Mouse (Mus musculus) heart, adult 2 months (tissue): ENCODE data around the gene Methig1. TPM values are rescaled to one million over a fixed set of nuclear protein-coding genes. Genes with fewer than 3 reads are reported as not detected.
"Not testable (repeated sequence)": the region's sequence is repeated elsewhere in the genome, so short reads cannot be mapped to it uniquely, and the experiment has no call there.

ENCODE experiments used
- DNase-seq, 2 experiments: peaks; one replicate each; pipeline ENCODE4 v3.0.0; 2021
- H3K27ac ChIP-seq: fragments of 200-600 bp; 2 replicates; pipeline ENCODE4 v1.8.1; 2022
- H3K27me3 ChIP-seq: fragments of 200-500 bp; 2 replicates; pipeline ENCODE4 v1.6.1; 2012; ENCODE audit warnings: mild to moderate bottlenecking, low read length, inconsistent platforms, mixed read lengths; ENCODE audit not compliant: control insufficient read depth, insufficient read depth
- H3K36me3 ChIP-seq: fragments of 200-500 bp; 2 replicates; pipeline ENCODE4 v1.6.1; 2012; ENCODE audit warnings: low read length, inconsistent platforms; ENCODE audit not compliant: control insufficient read depth, insufficient read depth
- H3K4me1 ChIP-seq: fragments of 200-500 bp; 2 replicates; pipeline ENCODE4 v1.6.1; 2011; ENCODE audit warnings: low read length; ENCODE audit not compliant: control insufficient read depth, insufficient read depth
- H3K4me3 ChIP-seq: fragments of 200-600 bp; 2 replicates; pipeline ENCODE4 v1.8.1; 2022
- H3K79me2 ChIP-seq: fragments of 200-500 bp; replicated peaks from 2 replicates; pipeline ENCODE4 v1.6.1; 2012; ENCODE audit warnings: mild to moderate bottlenecking, inconsistent platforms, low read length, moderate library complexity, mixed read lengths; ENCODE audit not compliant: control insufficient read depth, insufficient read depth
- H3K9ac ChIP-seq: fragments of 200-500 bp; 2 replicates; pipeline ENCODE4 v1.6.1; 2012; ENCODE audit warnings: low read depth, mild to moderate bottlenecking, control low read depth, inconsistent platforms, low read length, mixed read lengths
- CTCF ChIP-seq: fragments of 200-600 bp; IDR thresholded peaks from 2 replicates; pipeline ENCODE4 v1.8.1; 2022; ENCODE audit warnings: antibody characterized with exemption, mild to moderate bottlenecking, moderate library complexity
- EP300 ChIP-seq: fragments of 200-500 bp; IDR thresholded peaks from 2 replicates; pipeline ENCODE4 v1.6.1; 2011; ENCODE audit warnings: low read depth, low read length, control low read depth; ENCODE audit not compliant: insufficient read depth
- POLR2A ChIP-seq: fragments of 200-500 bp; IDR thresholded peaks from 2 replicates; pipeline ENCODE4 v1.6.1; 2011; ENCODE audit warnings: mild to moderate bottlenecking, low read depth, low read length, control low read depth; ENCODE audit not compliant: insufficient read depth
- WGBS: fragments of 180-500 bp; shearing (Covaris S2); methylation state at CpG from one replicate; pipeline ENCODE4 v1.1.7; 2018; 5-methylcytosine and 5-hydroxymethylcytosine counted together
- intact Hi-C: fragments of 180-260 bp; cut with DNase I; formaldehyde crosslinking; loops from one replicate; pipeline ENCODE4 v1.15.1; 2025
- polyA plus RNA-seq: library from polyadenylated mRNA; depleted of rRNA; stranded (reverse); fragments of >200 nt; gene quantifications from 2 replicates; pipeline ENCODE4 v1.2.3, GENCODE M21; 2012
- total RNA-seq, 2 experiments: library from RNA; stranded (reverse); gene quantifications; 2 replicates each; pipeline ENCODE4 v1.2.3; 2021

Gene Methig1
- total and polyA plus RNA-seq, 3 experiments: 0.34 TPM; not detected in 2

GRCm38 (mm10) chr15:100332077-100332961 is 20.6 kb upstream of the Methig1 start:
- H3K79me2 ChIP-seq, intact Hi-C loops, H3K27ac ChIP-seq, H3K36me3 ChIP-seq, H3K4me1 ChIP-seq, H3K4me3 ChIP-seq, H3K9ac ChIP-seq, H3K27me3 ChIP-seq: not testable (repeated sequence)
- WGBS: 25% methylated on average over 2 of the region's 10 CpGs
- TF ChIP-seq CTCF: peak; percentile 36
- DNase-seq: peak in 1 of 2 experiments; percentile 21

DNA sequence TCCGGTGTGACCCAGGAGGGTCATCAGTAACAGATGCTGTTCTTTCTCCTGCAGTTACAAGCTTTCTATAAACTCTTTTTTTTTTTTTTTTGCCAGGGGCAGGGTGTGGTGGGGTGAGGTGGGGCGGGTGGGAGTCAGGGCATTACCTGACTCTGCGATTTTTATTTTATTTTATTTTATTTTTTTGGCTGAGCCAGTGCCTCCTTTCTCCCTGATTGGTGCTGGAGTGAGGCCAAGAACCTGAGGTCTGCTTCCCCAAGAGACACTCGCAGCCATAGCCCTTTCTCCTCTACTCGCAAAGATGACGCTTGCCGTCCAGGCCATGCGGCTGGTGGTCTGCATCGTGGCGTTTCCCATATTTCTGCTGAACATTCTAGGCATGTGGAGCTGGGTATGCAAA is 18.3 kb upstream of the Methig1 start, which contains the start of gene Mettl7a3:
TSS of gene Mettl7a3 (plus strand) at position 301 of the 400 bp plus-strand sequence.
- WGBS: 73% methylated on average over 10 of the region's 10 CpGs
- no peak within 1 kb of the TSS for H3K9ac ChIP-seq
- no peaks in the 10 kb centered on the region for H3K36me3 ChIP-seq
- H3K27ac ChIP-seq: no peak within 1 kb of the TSS
- no peak for TF ChIP-seq EP300
- no peak for TF ChIP-seq POLR2A
- TF ChIP-seq CTCF: no peak
- intact Hi-C loops: no loop called here
- H3K79me2 ChIP-seq: no peaks in the 10 kb centered on the region
- no peak for DNase-seq
- no peaks in the 10 kb centered on the region for H3K27me3 ChIP-seq
- no peak within 1 kb of the TSS for H3K4me3 ChIP-seq
- H3K4me1 ChIP-seq: no peaks in the 10 kb centered on the region

DNA sequence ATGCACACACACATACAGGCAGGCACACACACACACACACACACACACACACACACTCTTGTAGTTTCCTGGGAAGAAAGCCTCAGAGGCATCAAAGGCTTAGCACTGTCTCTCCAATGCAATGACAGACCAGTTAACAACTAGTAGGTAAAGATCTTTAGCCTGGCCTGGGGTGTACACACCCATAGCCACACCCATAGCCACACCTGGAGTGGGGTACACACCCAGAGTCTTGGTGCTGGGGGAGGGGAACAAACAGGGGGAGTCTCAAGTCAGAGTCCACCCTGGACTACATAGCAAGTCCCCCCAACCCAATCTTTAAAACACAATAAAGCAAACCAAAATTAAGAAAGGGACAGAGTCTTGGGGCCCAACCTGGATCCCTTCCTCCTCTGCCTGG is 15.6 kb upstream of the Methig1 start:
- H3K4me1 ChIP-seq, H3K36me3 ChIP-seq, DNase-seq, intact Hi-C loops, H3K27me3 ChIP-seq, H3K4me3 ChIP-seq, H3K9ac ChIP-seq, H3K79me2 ChIP-seq, H3K27ac ChIP-seq: not testable (repeated sequence)

GRCm38 (mm10) chr15:100337847-100338246 is 15.1 kb upstream of the Methig1 start:
- H3K4me3 ChIP-seq, intact Hi-C loops: not testable (repeated sequence)

DNA sequence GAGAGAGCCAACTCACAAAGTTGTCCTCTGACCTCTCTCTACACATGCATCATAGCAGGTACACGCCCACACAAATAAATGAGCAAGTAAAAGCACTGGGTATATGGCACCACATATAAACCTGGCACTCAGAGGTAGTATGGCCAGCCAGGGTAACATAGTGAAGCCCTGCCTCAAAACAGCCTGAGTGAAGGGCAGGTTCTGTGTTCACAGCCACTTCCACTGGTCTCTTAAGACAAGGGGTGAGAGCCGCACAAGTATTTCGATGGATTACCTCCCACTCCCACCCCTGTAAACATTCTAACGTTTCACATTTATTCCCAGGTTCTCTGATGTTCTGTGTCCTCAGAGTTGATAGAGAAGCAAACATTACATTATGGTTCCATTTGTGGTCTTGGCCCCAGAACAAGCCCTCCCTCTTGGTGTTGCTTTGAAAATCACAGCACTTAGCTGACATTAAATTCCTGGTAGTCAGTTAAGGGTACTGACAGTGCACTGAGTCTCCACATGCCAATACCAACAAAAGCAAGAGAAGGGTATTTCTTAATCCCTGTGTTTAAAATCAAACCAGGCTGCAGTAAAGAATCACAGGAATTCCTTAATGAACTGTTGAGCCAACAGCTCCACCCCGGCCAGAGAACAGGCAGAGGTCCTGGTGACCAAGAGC is 11.5 kb upstream of the Methig1 start:
- DNase-seq, intact Hi-C loops, H3K27ac ChIP-seq, H3K27me3 ChIP-seq, H3K9ac ChIP-seq, H3K79me2 ChIP-seq, H3K4me1 ChIP-seq, H3K4me3 ChIP-seq, H3K36me3 ChIP-seq: not testable (repeated sequence)
- 75% methylated on average over 4 of the region's 5 CpGs for WGBS

More at GRCm38 (mm10) chr15:100337847-100338246, 15.1 kb upstream of the Methig1 start:
- 35% methylated on average over 9 of the region's 10 CpGs for WGBS
- not testable (repeated sequence) for H3K27ac ChIP-seq, H3K27me3 ChIP-seq, H3K9ac ChIP-seq, H3K79me2 ChIP-seq, H3K4me1 ChIP-seq, H3K36me3 ChIP-seq
- peak; percentile 49 for DNase-seq
- TF ChIP-seq CTCF: peak; percentile 60

DNA sequence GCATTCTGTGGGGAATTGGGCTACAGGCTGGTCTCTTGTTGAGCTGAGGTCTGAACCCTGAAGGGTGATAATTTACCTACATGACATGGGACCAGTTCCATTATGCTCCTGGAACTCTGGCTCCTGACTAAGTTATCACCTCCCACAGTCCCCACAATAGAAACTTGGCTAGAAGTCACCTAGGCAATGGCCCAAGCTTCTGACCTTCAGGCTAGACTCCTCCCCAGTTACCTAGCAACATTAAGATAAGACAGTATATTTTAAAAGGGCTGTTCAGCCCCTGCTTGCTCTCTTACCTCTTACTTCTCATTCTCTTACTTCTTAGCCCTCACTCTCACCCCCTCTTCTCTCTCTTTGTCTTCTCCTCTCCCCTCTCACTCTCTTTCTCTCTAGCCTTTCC is 7.5 kb upstream of the Methig1 start:
- TF ChIP-seq POLR2A (no peak), EP300 (0 out of 2 replicates have a peak, but pooled peaks have one; percentile 40), CTCF (no peak)
- H3K27ac ChIP-seq: peak overlapping the region; percentile 65
- no peaks in the 10 kb centered on the region for H3K36me3 ChIP-seq
- peak in 1 of 2 experiments; percentile 58 for DNase-seq
- intact Hi-C loops: no loop called here
- no peaks in the 10 kb centered on the region; the same call in 1 of the 2 replicates for H3K4me1 ChIP-seq
- no peak overlapping the region for H3K9ac ChIP-seq
- no peaks in the 10 kb centered on the region for H3K27me3 ChIP-seq
- H3K79me2 ChIP-seq: no peaks in the 10 kb centered on the region
- no peak overlapping the region for H3K4me3 ChIP-seq
